Mouse (Mus musculus) ES-E14 (cell line): ENCODE measurements at regions not wholly inside any gene's neighbourhood (a gene's known extent, or its start where the extent isn't known, plus 50 kb on each side); places are given as distances from the start of the nearest gene placed in this dataset.

ENCODE experiments used
- DNase-seq: peaks from one replicate; pipeline ENCODE4 v3.0.0-alpha.2; 2013; ENCODE audit warnings: low read depth, low spot score
- H3K27ac ChIP-seq: 2 replicates; pipeline ENCODE4 v1.5.1; 2012; ENCODE audit warnings: low read depth, mild to moderate bottlenecking, low read length, moderate library complexity, mixed read lengths; ENCODE audit not compliant: poor library complexity, insufficient read depth, severe bottlenecking
- H3K36me3 ChIP-seq: 2 replicates; pipeline ENCODE4 v1.6.1; 2012; ENCODE audit warnings: mild to moderate bottlenecking, low read length, moderate library complexity, mixed read lengths; ENCODE audit not compliant: control insufficient read depth, poor library complexity, insufficient read depth, severe bottlenecking
- H3K4me1 ChIP-seq, 2 experiments: fragments of 150-350 bp in 1 of 2; sonication (generic) in 1 of 2; 2 replicates each; pipeline ENCODE4 v1.6.1; 2012; ENCODE audit warnings: low read length in 2 of 2, mild to moderate bottlenecking in 1 of 2, mixed read lengths in 1 of 2; ENCODE audit not compliant: control insufficient read depth in 2 of 2, insufficient read depth in 2 of 2, poor library complexity in 1 of 2
- H3K4me3 ChIP-seq, 2 experiments: fragments of 150-350 bp in 1 of 2; sonication (generic) in 1 of 2; 2 replicates each; pipeline ENCODE4 v1.5.1; 2012; ENCODE audit warnings: low read length in 2 of 2, low read depth in 1 of 2, mild to moderate bottlenecking in 1 of 2, mixed read lengths in 1 of 2; ENCODE audit not compliant: insufficient read depth in 1 of 2, poor library complexity in 1 of 2, severe bottlenecking in 1 of 2
- H3K9ac ChIP-seq: 2 replicates; pipeline ENCODE4 v1.6.1; 2012; ENCODE audit warnings: low read depth, mild to moderate bottlenecking, low read length, mixed read lengths; ENCODE audit not compliant: poor library complexity, insufficient read depth, severe bottlenecking
- H3K9me3 ChIP-seq: fragments of 150-350 bp; sonication (generic); 2 replicates; pipeline ENCODE4 v1.6.1; 2012; ENCODE audit warnings: low read depth, mild to moderate bottlenecking, low read length; ENCODE audit not compliant: control insufficient read depth, insufficient read depth
- CHD2 ChIP-seq: IDR thresholded peaks from 2 replicates; pipeline ENCODE4 v1.6.1; 2014; ENCODE audit warnings: mild to moderate bottlenecking, low read depth, low read length, inconsistent platforms
- HCFC1 ChIP-seq: IDR thresholded peaks from 2 replicates; pipeline ENCODE4 v1.6.1; 2012; ENCODE audit warnings: low read length, inconsistent platforms, borderline replicate concordance; ENCODE audit not compliant: insufficient read depth
- MAFK ChIP-seq: IDR thresholded peaks from 2 replicates; pipeline ENCODE4 v1.6.1; 2014; ENCODE audit warnings: mild to moderate bottlenecking, low read depth, low read length, inconsistent platforms; ENCODE audit not compliant: insufficient read depth
- ZC3H11A ChIP-seq: IDR thresholded peaks from 2 replicates; pipeline ENCODE4 v1.6.1; 2012; ENCODE audit warnings: low read depth, mild to moderate bottlenecking, inconsistent platforms, low read length, borderline replicate concordance
- ZNF384 ChIP-seq: IDR thresholded peaks from 2 replicates; pipeline ENCODE4 v1.6.1; 2012; ENCODE audit warnings: low read depth, low read length, inconsistent platforms
- in situ Hi-C, 2 experiments: fragments of 600-800 bp; cut with MboI; formaldehyde crosslinking; loops; one replicate each; pipeline ENCODE4 v1.15.1; 2025; ENCODE audit warnings: low sequenced_read_pairs in 2 of 2, inconsistent platforms in 1 of 2; ENCODE audit not compliant: unreplicated experiment in 2 of 2

- DNase-seq, result no peak
- H3K27ac ChIP-seq, result no peak overlapping the region
- H3K36me3 ChIP-seq, result no peaks in the 10 kb centered on the region
- TF ChIP-seq CHD2 (no peak), ZC3H11A (no peak), MAFK (no peak), HCFC1 (no peak), ZNF384 (no peak)
- H3K4me1 ChIP-seq, result peaks cover 0 to 19% of the 10 kb centered on the region in 2 experiments; a peak in 3 of 4 replicates
- no peaks in the 10 kb centered on the region for H3K9me3 ChIP-seq
- no peak overlapping the region for H3K4me3 ChIP-seq
- in situ Hi-C loops, result no loop called here
- no peak overlapping the region for H3K9ac ChIP-seq
Measured at GRCm38 (mm10) chr5:129390921-129391371, 110.1 kb upstream of the Sfswap start.

GRCm38 (mm10) chr5:129393150-129393549 lies 107.9 kb upstream of the Sfswap start:
- H3K4me1 ChIP-seq, result peaks cover 0 to 11% of the 10 kb centered on the region in 2 experiments; a peak in 3 of 4 replicates
- no peak overlapping the region for H3K4me3 ChIP-seq
- no peaks in the 10 kb centered on the region for H3K9me3 ChIP-seq
- H3K9ac ChIP-seq, result no peak overlapping the region
- no peaks in the 10 kb centered on the region for H3K36me3 ChIP-seq
- DNase-seq, result no peak
- TF ChIP-seq MAFK (no peak), ZNF384 (no peak), ZC3H11A (no peak), HCFC1 (no peak), CHD2 (no peak)
- in situ Hi-C loops, result no loop called here
- no peak overlapping the region for H3K27ac ChIP-seq

GRCm38 (mm10) chr5:129393606-129394255 lies 107.3 kb upstream of the Sfswap start:
- in situ Hi-C loops, result no loop called here
- Histone ChIP-seq H3K4me3 (no peak overlapping the region), H3K4me1 (peaks cover 0 to 6% of the 10 kb centered on the region in 2 experiments; a peak in 1 of 4 replicates), H3K9ac (no peak overlapping the region), H3K27ac (no peak overlapping the region), H3K36me3 (no peaks in the 10 kb centered on the region), H3K9me3 (no peaks in the 10 kb centered on the region)
- TF ChIP-seq HCFC1 (no peak), MAFK (no peak), ZC3H11A (no peak), ZNF384 (no peak)
- no peak for DNase-seq

DNA sequence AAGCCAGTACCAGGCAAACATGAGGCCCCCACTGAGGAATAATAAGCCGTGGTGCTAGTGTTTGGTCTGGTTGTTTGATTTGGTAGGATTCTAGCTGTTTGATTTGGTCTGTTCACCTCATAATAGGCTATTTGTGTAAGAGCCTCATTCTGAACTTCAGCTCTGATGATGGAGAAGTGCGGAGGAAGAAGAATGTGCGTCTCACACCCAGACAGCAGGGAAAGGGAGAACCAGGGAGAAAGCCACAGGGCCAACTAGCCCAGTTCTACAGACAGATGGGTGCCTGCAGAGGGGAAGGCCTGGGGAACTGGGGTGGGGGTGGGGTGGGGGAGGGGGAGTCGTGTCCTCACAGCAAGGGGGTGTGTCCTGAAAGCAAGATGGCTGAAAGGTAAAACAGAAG lies 106.6 kb upstream of the Sfswap start:
- TF ChIP-seq MAFK, result no peak
- no peak for TF ChIP-seq HCFC1
- no peak for TF ChIP-seq ZNF384
- TF ChIP-seq ZC3H11A, result no peak
- no peak for TF ChIP-seq CHD2
- in situ Hi-C loops, result no loop called here
- Histone ChIP-seq H3K4me1 (peaks cover 0 to 6% of the 10 kb centered on the region in 2 experiments; a peak in 1 of 4 replicates), H3K9me3 (no peaks in the 10 kb centered on the region), H3K36me3 (no peaks in the 10 kb centered on the region), H3K4me3 (no peak overlapping the region), H3K9ac (no peak overlapping the region), H3K27ac (no peak overlapping the region)
- DNase-seq, result no peak

- TF ChIP-seq CHD2 (no peak), HCFC1 (no peak)
- no peak overlapping the region for H3K9ac ChIP-seq
- in situ Hi-C loops, result no loop called here
Measured at GRCm38 (mm10) chr5:129397311-129397710, 103.7 kb upstream of the Sfswap start.

More at GRCm38 (mm10) chr5:129397311-129397710, 103.7 kb upstream of the Sfswap start:
- Histone ChIP-seq H3K27ac (no peak overlapping the region), H3K36me3 (no peaks in the 10 kb centered on the region), H3K9me3 (no peaks in the 10 kb centered on the region), H3K4me1 (peaks cover 0 to 6% of the 10 kb centered on the region in 2 experiments; a peak in 1 of 4 replicates), H3K4me3 (no peak overlapping the region)
- no peak for DNase-seq
